Mouse (Mus musculus) heart, postnatal 0 days (tissue): Measurements from ENCODE around the gene Podn. TPM values are rescaled to one million over a fixed set of nuclear protein-coding genes. Genes with fewer than 3 reads are reported as not detected.

Experiments
- ATAC-seq: fragments of 200-750 bp; cut with Nextera tagmentation; 2 replicates; pipeline ENCODE4 v1.8.0; 2017; ENCODE audit warnings: low read depth, moderate number of reproducible peaks, moderate library complexity; ENCODE audit not compliant: insufficient read depth
- DNase-seq: peaks from one replicate; pipeline ENCODE4 v3.0.0-alpha.2; 2016; ENCODE audit warnings: low spot score
- H3K27ac ChIP-seq: fragments of 300-500 bp; sonication (generic); 2 replicates; pipeline ENCODE4 v1.5.1; 2014; ENCODE audit warnings: low read depth, mild to moderate bottlenecking
- H3K27me3 ChIP-seq: fragments of 300-500 bp; sonication (generic); 2 replicates; pipeline ENCODE4 v1.6.1; 2014; ENCODE audit warnings: low read length, mixed read lengths; ENCODE audit not compliant: control insufficient read depth, insufficient read depth
- H3K36me3 ChIP-seq: fragments of 300-500 bp; sonication (generic); replicated peaks from 2 replicates; pipeline ENCODE4 v1.6.1; 2014; ENCODE audit warnings: low read length, mixed read lengths; ENCODE audit not compliant: control insufficient read depth, insufficient read depth
- H3K4me1 ChIP-seq: fragments of 300-500 bp; sonication (generic); 2 replicates; pipeline ENCODE4 v1.6.1; 2014; ENCODE audit warnings: antibody characterized with exemption; ENCODE audit not compliant: control insufficient read depth, insufficient read depth
- H3K4me2 ChIP-seq: fragments of 300-500 bp; sonication (generic); 2 replicates; pipeline ENCODE4 v1.6.1; 2014; ENCODE audit warnings: low read depth, mild to moderate bottlenecking, low read length, moderate library complexity
- H3K4me3 ChIP-seq: fragments of 300-500 bp; sonication (generic); 2 replicates; pipeline ENCODE4 v1.5.1; 2014; ENCODE audit warnings: low read depth, low read length
- H3K9ac ChIP-seq: fragments of 300-500 bp; sonication (generic); replicated peaks from 2 replicates; pipeline ENCODE4 v1.6.1; 2014; ENCODE audit warnings: low read depth, low read length, mixed read lengths
- H3K9me3 ChIP-seq: fragments of 300-500 bp; sonication (generic); replicated peaks from 2 replicates; pipeline ENCODE4 v1.6.1; 2016; ENCODE audit warnings: low read length; ENCODE audit not compliant: control insufficient read depth
- CTCF ChIP-seq: IDR thresholded peaks from 2 replicates; pipeline ENCODE4 v1.5.1; 2016; ENCODE audit warnings: antibody characterized with exemption, control low read depth, low read depth
- EP300 ChIP-seq: IDR thresholded peaks from 2 replicates; pipeline ENCODE4 v1.6.1; 2016; ENCODE audit warnings: antibody characterized with exemption, low read depth
- WGBS: fragments of 180-500 bp; shearing (Covaris S2); extraction: QIAGEN DNeasy Blood & Tissue Kit; methylation state at CpG from one replicate; pipeline ENCODE4 v1.1.7; 2014; 5-methylcytosine and 5-hydroxymethylcytosine counted together
- polyA plus RNA-seq: library from polyadenylated mRNA; unstranded; fragments of >200 nt; fragmentation: Nextera tagmentation; extraction: Ambion mirVana; gene quantifications from 2 replicates; pipeline ENCODE4 v1.2.1, GENCODE M21; 2015
- total RNA-seq: library from RNA; depleted of rRNA; stranded (reverse); fragments of >200 nt; gene quantifications from 2 replicates; pipeline ENCODE4 v1.2.3, GENCODE M21; 2014; ENCODE audit warnings: low replicate concordance

Gene Podn
- total and polyA plus RNA-seq, 2 experiments from 2014 or later = 0.53 to 5.0 TPM

DNA sequence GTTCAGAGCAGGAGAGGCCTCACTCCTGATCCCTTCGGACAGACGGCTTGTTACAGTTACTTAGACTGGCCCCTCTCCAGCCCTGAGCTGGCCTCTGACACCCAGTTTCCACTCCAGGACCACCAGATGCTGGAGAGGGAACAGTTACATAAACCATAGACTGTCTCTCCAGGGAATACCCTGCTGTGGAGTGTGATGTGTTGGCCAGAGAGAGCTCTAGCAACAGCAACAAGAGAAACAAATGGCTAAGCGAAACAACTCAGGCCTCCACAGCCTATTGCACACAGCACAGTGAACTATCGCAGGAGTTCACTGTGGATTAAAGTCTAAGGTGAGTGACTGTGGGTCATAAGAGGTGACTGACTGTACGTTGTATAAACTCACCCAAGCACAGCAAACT, 71.6 kb downstream of the Podn start:
- DNase-seq (no peak), ATAC-seq (no peak)
- Histone ChIP-seq H3K9ac (no peak overlapping the region), H3K9me3 (0 out of 2 replicates have a peak, but pooled peaks cover 6% of the 10 kb centered on the region), H3K27me3 (0 out of 2 replicates have a peak, but pooled peaks cover 7% of the 10 kb centered on the region), H3K4me1 (0 out of 2 replicates have a peak, but pooled peaks cover 8% of the 10 kb centered on the region), H3K4me3 (no peak overlapping the region), H3K4me2 (no peak overlapping the region), H3K36me3 (no peaks in the 10 kb centered on the region), H3K27ac (no peak overlapping the region)
- 72% methylated on average over 5 of the region's 5 CpGs for WGBS
- TF ChIP-seq EP300 = no peak
- no peak for TF ChIP-seq CTCF

DNA sequence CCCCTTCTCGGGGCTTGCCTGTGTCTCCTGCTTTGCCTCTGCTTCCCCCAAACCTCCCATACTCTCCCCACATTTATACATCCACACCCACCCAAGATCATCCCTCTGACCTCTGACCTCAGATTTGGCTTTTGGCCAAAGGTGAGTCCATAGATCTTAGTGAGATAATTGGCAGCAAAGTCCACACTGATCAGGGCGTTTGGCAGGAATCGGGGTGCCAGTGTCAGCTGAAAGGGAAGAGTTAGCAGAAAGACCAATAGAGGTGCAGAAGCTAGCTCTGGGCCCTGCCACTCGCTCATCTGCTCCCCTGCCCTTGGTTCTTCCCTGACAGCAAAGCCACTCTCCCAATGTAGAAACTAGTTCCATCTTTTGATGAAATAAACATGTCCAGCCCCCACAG, 73.1 kb downstream of the Podn start:
- no peak for ATAC-seq
- no peak for TF ChIP-seq EP300
- no peak for TF ChIP-seq CTCF
- Histone ChIP-seq H3K9ac (no peak overlapping the region), H3K9me3 (0 out of 2 replicates have a peak, but pooled peaks cover 6% of the 10 kb centered on the region), H3K4me3 (no peak overlapping the region), H3K4me2 (no peak overlapping the region), H3K27ac (no peak overlapping the region), H3K36me3 (no peaks in the 10 kb centered on the region), H3K27me3 (0 out of 2 replicates have a peak, but pooled peaks cover 2% of the 10 kb centered on the region), H3K4me1 (0 out of 2 replicates have a peak, but pooled peaks cover 15% of the 10 kb centered on the region)
- WGBS = 87% methylated on average over 4 of the region's 4 CpGs
- DNase-seq = no peak

- ATAC-seq (no peak), DNase-seq (no peak)
- WGBS = 86% methylated on average over 6 of the region's 6 CpGs
- Histone ChIP-seq H3K9ac (no peak overlapping the region), H3K27ac (no peak overlapping the region), H3K4me1 (0 out of 2 replicates have a peak, but pooled peaks cover 13% of the 10 kb centered on the region), H3K4me2 (no peak overlapping the region), H3K4me3 (no peak overlapping the region), H3K36me3 (no peaks in the 10 kb centered on the region), H3K9me3 (0 out of 2 replicates have a peak, but pooled peaks cover 6% of the 10 kb centered on the region), H3K27me3 (no peaks in the 10 kb centered on the region)
- no peak for TF ChIP-seq EP300
- no peak for TF ChIP-seq CTCF
These were observed 76.1 kb downstream of the Podn start for GRCm38 (mm10) chr4:108020178-108020577.

GRCm38 (mm10) chr4:108018961-108019921, 77.0 kb downstream of the Podn start:
- no peak overlapping the region for H3K9ac ChIP-seq
- DNase-seq (no peak), ATAC-seq (no peak)
- no peak overlapping the region for H3K27ac ChIP-seq
- H3K4me3 ChIP-seq = no peak overlapping the region
- no peak for TF ChIP-seq CTCF
- TF ChIP-seq EP300 = no peak
- WGBS = 37% methylated on average over 14 of the region's 14 CpGs
- no peaks in the 10 kb centered on the region for H3K27me3 ChIP-seq
- no peaks in the 10 kb centered on the region for H3K36me3 ChIP-seq
- H3K4me1 ChIP-seq = peaks cover 15% of the 10 kb centered on the region
- H3K9me3 ChIP-seq = 0 out of 2 replicates have a peak, but pooled peaks cover 6% of the 10 kb centered on the region
- H3K4me2 ChIP-seq = no peak overlapping the region

DNA sequence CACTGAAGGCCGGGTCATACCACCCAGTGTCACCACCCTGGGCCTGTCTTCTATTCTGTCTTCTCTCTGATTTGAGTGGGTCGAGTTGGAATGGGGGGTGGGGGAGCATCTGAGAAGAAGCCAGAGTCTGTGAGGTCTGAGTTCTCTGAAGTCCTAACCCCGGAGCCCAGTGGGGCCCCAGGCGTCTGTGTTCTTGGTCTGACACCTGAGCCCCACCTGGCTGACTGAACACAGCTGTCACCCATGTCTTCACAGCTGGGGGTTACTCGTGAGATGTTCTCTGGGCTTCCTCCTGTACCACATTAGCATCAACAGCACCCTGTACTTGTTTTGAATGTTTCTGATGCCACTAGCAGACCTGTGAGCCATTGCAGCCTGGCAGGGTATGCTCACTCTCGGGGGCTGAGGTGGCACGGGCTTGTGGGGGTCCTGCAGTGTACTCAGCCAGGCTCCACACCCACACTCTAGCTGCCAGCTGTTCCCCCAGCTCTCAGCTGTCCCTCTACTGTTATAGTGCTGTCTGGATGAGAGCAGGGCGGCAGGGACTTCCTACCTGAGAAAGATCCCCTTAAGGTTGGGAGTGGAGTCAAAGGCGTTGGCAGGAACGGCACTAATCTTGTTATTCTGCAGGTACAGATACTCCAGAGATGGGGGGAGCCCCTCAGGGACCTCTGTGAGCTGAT, 77.9 kb downstream of the Podn start:
- no peak for DNase-seq
- no peaks in the 10 kb centered on the region for H3K36me3 ChIP-seq
- H3K4me1 ChIP-seq = peaks cover 15% of the 10 kb centered on the region
- 0 out of 2 replicates have a peak, but pooled peaks cover 6% of the 10 kb centered on the region for H3K9me3 ChIP-seq
- WGBS = 50% methylated on average over 10 of the region's 10 CpGs
- no peak for ATAC-seq
- H3K27me3 ChIP-seq = no peaks in the 10 kb centered on the region
- TF ChIP-seq EP300 (no peak), CTCF (no peak)
- no peak overlapping the region for H3K9ac ChIP-seq
- H3K4me2 ChIP-seq = no peak overlapping the region
- no peak overlapping the region for H3K27ac ChIP-seq
- H3K4me3 ChIP-seq = no peak overlapping the region
